Mouse (Mus musculus): ENCODE measurements around the gene Gm21119.
"Not testable (repeated sequence)": the region's sequence is repeated elsewhere in the genome, so short reads cannot be mapped to it uniquely, and the experiment has no call there.

The Gm21119 gene

DNA sequence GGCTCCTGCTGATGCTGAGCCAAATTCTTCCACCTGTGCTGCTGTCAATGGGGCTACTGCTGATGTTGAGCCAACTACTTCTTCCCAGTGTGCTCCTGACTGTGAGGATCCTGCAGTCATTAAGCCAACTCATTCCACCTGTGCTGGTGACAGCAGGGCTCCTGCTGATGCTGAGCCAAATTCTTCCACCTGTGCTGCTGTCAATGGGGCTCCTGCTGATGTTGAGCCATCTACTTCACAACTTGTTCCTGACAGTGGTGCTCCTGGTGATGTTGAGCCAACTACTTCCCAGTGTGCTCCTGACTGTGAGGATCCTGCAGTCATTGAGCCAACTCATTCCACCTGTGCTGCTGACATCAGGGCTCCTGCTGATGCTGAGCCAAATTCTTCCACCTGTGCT is 63.7 kb downstream of the Gm21119 start:
- not testable (repeated sequence) for DNase-seq (ENCODE audit: low spot score)

Measured in testis, postnatal 14 days (tissue).